Mouse (Mus musculus) liver, adult 2 months (tissue): ENCODE data around the gene Psd4.

Experiments
- CTCF ChIP-seq: fragments of 200-500 bp; IDR thresholded peaks from 2 replicates; pipeline ENCODE4 v1.5.1; 2011; ENCODE audit warnings: low read depth, low read length, control low read depth
- POLR2A ChIP-seq: fragments of 200-500 bp; IDR thresholded peaks from 2 replicates; pipeline ENCODE4 v1.6.1; 2011; ENCODE audit warnings: low read length, control low read depth; ENCODE audit not compliant: insufficient read depth; ENCODE audit errors: extremely low read depth

GRCm38 (mm10) chr2:24425630-24426029 lies 58.2 kb downstream of the Psd4 start:
- TF ChIP-seq CTCF (no peak), POLR2A (no peak)
